Mouse (Mus musculus) lung, postnatal 0 days (tissue): Measurements from ENCODE around the gene Eef2k. TPM values are rescaled to one million over a fixed set of nuclear protein-coding genes. Genes with fewer than 3 reads are reported as not detected.
"Not testable (repeated sequence)": the region's sequence is repeated elsewhere in the genome, so short reads cannot be mapped to it uniquely, and the experiment has no call there.

Experiments used
- ATAC-seq: fragments of 200-750 bp; cut with Nextera tagmentation; 2 replicates; pipeline ENCODE4 v1.8.0; 2017; ENCODE audit warnings: moderate library complexity
- DNase-seq: peaks from one replicate; pipeline ENCODE4 v3.0.0-alpha.2; 2016; ENCODE audit warnings: low spot score
- H3K27ac ChIP-seq: fragments of 300-500 bp; sonication (generic); 2 replicates; pipeline ENCODE4 v1.5.1; 2014; ENCODE audit warnings: antibody characterized with exemption, mild to moderate bottlenecking, low read length, mixed read lengths
- H3K27me3 ChIP-seq: fragments of 300-500 bp; sonication (generic); replicated peaks from 2 replicates; pipeline ENCODE4 v1.6.1; 2014; ENCODE audit warnings: low read length, mixed read lengths; ENCODE audit not compliant: insufficient read depth
- H3K36me3 ChIP-seq: fragments of 300-500 bp; sonication (generic); 2 replicates; pipeline ENCODE4 v1.6.1; 2014; ENCODE audit warnings: low read length, mixed read lengths; ENCODE audit not compliant: insufficient read depth
- H3K4me1 ChIP-seq: fragments of 300-500 bp; sonication (generic); 2 replicates; pipeline ENCODE4 v1.6.1; 2014; ENCODE audit warnings: antibody characterized with exemption, low read depth, low read length, mixed read lengths; ENCODE audit not compliant: insufficient read depth
- H3K4me2 ChIP-seq: fragments of 300-500 bp; sonication (generic); replicated peaks from 2 replicates; pipeline ENCODE4 v1.6.1; 2014; ENCODE audit warnings: low read depth, mild to moderate bottlenecking, low read length, moderate library complexity, mixed read lengths
- H3K4me3 ChIP-seq: fragments of 300-500 bp; sonication (generic); 2 replicates; pipeline ENCODE4 v1.5.1; 2014; ENCODE audit warnings: low read depth, low read length
- H3K9ac ChIP-seq: fragments of 300-500 bp; sonication (generic); replicated peaks from 2 replicates; pipeline ENCODE4 v1.6.1; 2014; ENCODE audit warnings: low read depth, mild to moderate bottlenecking
- H3K9me3 ChIP-seq: fragments of 300-500 bp; sonication (generic); 2 replicates; pipeline ENCODE4 v1.6.1; 2016; ENCODE audit warnings: low read length, mixed read lengths
- CTCF ChIP-seq: IDR thresholded peaks from 2 replicates; pipeline ENCODE4 v1.5.1; 2016; ENCODE audit warnings: antibody characterized with exemption, mild to moderate bottlenecking
- EP300 ChIP-seq: IDR thresholded peaks from 2 replicates; pipeline ENCODE4 v1.6.1; 2016; ENCODE audit warnings: antibody characterized with exemption, mild to moderate bottlenecking, control low read depth
- WGBS: fragments of 180-500 bp; shearing (Covaris S2); extraction: QIAGEN DNeasy Blood & Tissue Kit; methylation state at CpG from one replicate; pipeline ENCODE4 v1.1.7; 2014; 5-methylcytosine and 5-hydroxymethylcytosine counted together
- polyA plus RNA-seq: library from polyadenylated mRNA; unstranded; fragments of >200 nt; fragmentation: Nextera tagmentation; extraction: Ambion mirVana; gene quantifications from 2 replicates; pipeline ENCODE4 v1.2.1, GENCODE M21; 2015

Eef2k gene
- polyA plus RNA-seq, 1 experiment from 2014 or later: 16.8 TPM

DNA sequence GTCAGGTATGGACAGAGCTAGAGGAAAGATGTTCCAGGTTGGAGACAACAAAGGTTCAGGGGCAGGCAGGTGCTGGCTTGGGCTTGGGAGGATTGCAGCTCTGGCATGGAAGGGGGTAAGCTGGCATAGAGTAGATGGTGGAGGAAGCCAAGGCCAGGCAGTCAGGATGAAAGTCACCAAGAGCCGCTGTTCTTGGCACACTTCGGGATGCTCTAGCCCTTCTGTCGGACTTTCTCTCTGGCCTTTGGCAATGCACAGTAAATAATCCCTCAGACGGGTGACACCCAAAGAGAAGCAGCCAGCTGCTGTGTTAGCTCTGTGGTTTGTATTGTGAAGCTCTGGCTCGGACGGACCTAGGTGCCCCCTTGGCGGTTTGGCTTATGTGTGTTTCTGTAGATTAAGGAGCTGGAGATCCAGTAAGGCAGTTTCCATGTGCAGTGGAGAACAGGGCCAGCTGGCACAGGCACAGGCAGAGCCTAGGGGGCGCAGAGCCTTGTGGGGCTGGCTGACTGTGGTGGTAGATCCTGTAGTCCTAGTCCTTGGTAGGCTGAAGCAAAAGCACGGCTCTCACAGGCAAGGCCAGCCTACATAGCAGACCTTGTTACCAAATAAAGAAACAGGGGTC, 55.2 kb downstream of the Eef2k start:
- Histone ChIP-seq H3K27me3 (no peaks in the 10 kb centered on the region), H3K9ac (no peak overlapping the region), H3K4me2 (no peak overlapping the region), H3K4me1 (no peaks in the 10 kb centered on the region), H3K4me3 (no peak overlapping the region), H3K36me3 (peaks cover 31% of the 10 kb centered on the region), H3K9me3 (no peaks in the 10 kb centered on the region), H3K27ac (no peak overlapping the region)
- 70% methylated on average over 9 of the region's 9 CpGs for WGBS
- no peak for TF ChIP-seq EP300
- no peak for TF ChIP-seq CTCF
- peak; percentile 14; the same call in 1 of the 2 replicates for ATAC-seq
- no peak for DNase-seq

DNA sequence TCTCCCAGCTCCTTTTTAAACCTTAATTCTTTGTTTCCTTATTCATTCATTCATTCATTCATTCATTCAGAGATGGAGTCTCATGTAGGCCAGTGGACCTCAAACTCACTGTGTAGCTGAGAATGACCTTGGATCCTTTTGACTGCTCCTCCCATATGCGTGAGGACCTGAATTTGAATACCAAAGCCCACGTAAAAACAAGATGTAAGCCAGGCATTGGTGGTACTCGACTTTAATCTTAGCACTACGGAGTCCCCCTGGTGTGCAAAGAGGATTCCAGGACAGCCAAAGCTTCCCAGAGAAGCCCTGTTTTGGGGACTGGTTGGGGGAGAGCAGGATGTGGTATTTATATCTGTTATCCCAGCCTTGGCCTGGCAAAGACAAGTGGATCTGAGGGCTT, 57.6 kb downstream of the Eef2k start:
- Histone ChIP-seq H3K4me3 (no peak overlapping the region), H3K36me3 (peaks cover 23% of the 10 kb centered on the region), H3K27me3 (no peaks in the 10 kb centered on the region), H3K9me3 (no peaks in the 10 kb centered on the region), H3K4me2 (no peak overlapping the region), H3K4me1 (no peaks in the 10 kb centered on the region), H3K9ac (no peak overlapping the region), H3K27ac (no peak overlapping the region)
- no peak for DNase-seq
- WGBS: 74% methylated on average over 4 of the region's 4 CpGs
- TF ChIP-seq EP300 (no peak), CTCF (no peak)
- ATAC-seq: no peak

DNA sequence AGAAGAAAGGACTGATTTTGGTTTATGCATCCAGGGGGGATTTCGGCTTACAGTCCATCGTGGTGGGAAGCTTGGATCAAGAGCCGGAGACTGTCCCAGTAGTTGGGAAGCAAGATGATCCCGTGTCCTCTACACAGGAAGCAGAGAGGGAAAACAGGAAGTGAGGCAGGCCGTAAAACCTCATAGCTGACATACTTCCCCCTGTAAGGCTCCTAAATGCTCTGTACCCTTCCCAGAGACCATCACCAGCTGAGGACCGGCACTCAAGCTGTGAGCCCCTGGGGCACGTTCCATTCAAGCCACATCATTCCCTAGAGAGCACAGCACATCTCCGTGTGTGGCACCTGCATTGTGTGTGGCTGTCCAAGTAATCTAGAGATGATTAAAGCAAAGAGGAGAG, 59.1 kb downstream of the Eef2k start:
- Histone ChIP-seq H3K27ac (no peak overlapping the region), H3K9me3 (no peaks in the 10 kb centered on the region), H3K36me3 (peaks cover 21% of the 10 kb centered on the region), H3K4me3 (no peak overlapping the region), H3K4me1 (no peaks in the 10 kb centered on the region), H3K27me3 (no peaks in the 10 kb centered on the region), H3K4me2 (no peak overlapping the region), H3K9ac (no peak overlapping the region)
- DNase-seq: no peak
- TF ChIP-seq EP300: no peak
- TF ChIP-seq CTCF: no peak
- 58% methylated on average over 8 of the region's 8 CpGs for WGBS
- no peak for ATAC-seq

DNA sequence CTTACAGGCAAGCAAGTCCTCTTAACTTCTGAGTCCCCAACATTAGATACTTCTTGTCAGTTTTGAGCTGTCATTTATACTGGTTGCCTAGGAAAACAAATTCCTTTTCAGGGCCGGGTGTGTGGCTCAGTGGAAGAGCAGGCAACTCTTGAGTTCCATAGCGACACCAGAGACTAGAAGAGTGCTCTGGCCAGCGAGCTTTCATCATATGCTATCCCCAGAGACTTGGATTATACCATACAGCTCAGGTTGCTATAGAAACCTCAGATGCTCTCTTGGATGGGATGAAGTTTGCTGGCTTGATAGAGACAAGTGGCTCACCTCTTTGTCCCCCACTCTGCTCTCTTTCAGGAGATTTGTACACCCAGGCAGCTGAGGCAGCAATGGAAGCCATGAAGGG, 60.3 kb downstream of the Eef2k start:
- DNase-seq (no peak), ATAC-seq (no peak)
- 48% methylated on average over 3 of the region's 3 CpGs for WGBS

DNA sequence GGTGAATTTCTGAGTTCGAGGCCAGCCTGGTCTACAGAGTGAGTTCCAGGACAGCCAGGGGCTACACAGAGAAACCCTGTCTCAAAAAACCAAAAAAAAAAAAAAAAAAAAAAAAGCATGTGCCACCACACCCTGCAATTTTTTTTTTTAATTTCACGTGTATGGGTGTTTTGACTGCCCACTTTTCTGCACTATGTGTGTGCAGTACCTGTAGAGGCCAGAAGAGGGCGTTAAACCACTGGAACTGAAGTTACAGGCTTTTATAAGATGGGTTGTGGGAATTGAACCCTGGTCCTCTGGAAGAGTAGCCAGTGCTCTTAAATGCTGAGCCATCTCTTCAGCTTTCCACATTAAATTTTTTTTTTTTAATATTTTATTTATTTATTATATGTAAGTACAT, 67.5 kb downstream of the Eef2k start:
- not testable (repeated sequence) for ATAC-seq, H3K9me3 ChIP-seq
- 73% methylated on average over 3 of the region's 3 CpGs for WGBS

More for the DNA sequence above, 60.3 kb downstream of the Eef2k start:
- no peak overlapping the region for H3K27ac ChIP-seq
- H3K9ac ChIP-seq: no peak overlapping the region
- no peak overlapping the region for H3K4me3 ChIP-seq
- TF ChIP-seq EP300 (no peak), CTCF (no peak)
- no peaks in the 10 kb centered on the region for H3K27me3 ChIP-seq
- H3K36me3 ChIP-seq: peaks cover 14% of the 10 kb centered on the region
- H3K4me2 ChIP-seq: no peak overlapping the region
- H3K4me1 ChIP-seq: no peaks in the 10 kb centered on the region
- no peaks in the 10 kb centered on the region for H3K9me3 ChIP-seq

DNA sequence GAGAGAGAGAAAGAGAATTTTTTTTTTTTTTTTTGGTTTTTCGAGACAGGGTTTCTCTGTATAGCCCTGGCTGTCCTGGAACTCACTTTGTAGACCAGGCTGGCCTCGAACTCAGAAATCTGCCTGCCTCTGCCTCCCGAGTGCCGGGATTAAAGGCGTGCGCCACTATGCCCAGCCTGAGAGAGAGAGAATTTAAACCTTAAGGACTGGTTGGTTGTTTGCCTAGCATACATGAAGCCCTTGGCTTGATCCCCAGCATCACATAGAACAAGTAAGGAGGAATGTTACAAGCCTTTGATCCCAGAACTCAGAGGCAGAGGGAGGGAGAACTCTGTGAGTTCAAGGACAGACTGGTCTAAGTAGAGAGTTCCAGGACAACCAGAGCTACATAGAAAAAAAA, 68.6 kb downstream of the Eef2k start:
- H3K27me3 ChIP-seq, H3K9ac ChIP-seq, ATAC-seq, DNase-seq, H3K4me3 ChIP-seq, H3K4me1 ChIP-seq, H3K9me3 ChIP-seq, H3K36me3 ChIP-seq, H3K4me2 ChIP-seq, H3K27ac ChIP-seq: not testable (repeated sequence)
- WGBS: 85% methylated on average over 4 of the region's 6 CpGs

More for the DNA sequence above, 67.5 kb downstream of the Eef2k start:
- H3K27ac ChIP-seq, H3K4me3 ChIP-seq, H3K4me2 ChIP-seq, H3K36me3 ChIP-seq, H3K27me3 ChIP-seq, DNase-seq, H3K9ac ChIP-seq, H3K4me1 ChIP-seq: not testable (repeated sequence)
- TF ChIP-seq CTCF: peak; percentile 27

DNA sequence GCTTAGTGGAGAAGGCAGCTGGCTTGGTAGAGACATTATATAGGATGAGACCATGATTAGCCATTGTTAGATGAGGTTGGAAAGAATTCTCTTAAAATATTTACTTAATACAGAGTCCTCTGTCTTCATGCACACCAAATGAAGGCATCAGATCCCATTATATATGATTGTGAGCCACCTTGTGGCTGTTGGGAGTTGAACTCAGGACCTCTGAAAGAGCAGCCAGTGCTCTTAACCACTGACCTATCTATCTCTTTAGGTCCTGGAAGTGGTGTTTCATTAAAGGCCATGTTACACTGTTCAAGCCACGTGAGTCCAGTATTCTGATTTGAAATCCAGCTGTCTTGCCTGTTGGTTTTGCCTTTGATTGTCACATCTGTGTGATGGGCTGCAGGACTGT, 70.7 kb downstream of the Eef2k start:
- H3K36me3 ChIP-seq: no peaks in the 10 kb centered on the region
- H3K4me1 ChIP-seq: no peaks in the 10 kb centered on the region
- H3K27me3 ChIP-seq: no peaks in the 10 kb centered on the region
- no peak overlapping the region for H3K27ac ChIP-seq
- DNase-seq (no peak), ATAC-seq (no peak)
- H3K9ac ChIP-seq: no peak overlapping the region
- H3K4me2 ChIP-seq: no peak overlapping the region
- TF ChIP-seq CTCF (peak; percentile 49), EP300 (no peak)
- H3K4me3 ChIP-seq: no peak overlapping the region
- WGBS: 31% methylated on average over 1 of the region's 1 CpGs
- no peaks in the 10 kb centered on the region for H3K9me3 ChIP-seq
